Mouse (Mus musculus) liver (tissue): Measurements from ENCODE around the gene Smad1.

Source experiments
- DNase-seq: peaks from one replicate; pipeline ENCODE4 v3.0.0-alpha.2; 2020; ENCODE audit warnings: mixed read lengths

The Smad1 gene

DNA sequence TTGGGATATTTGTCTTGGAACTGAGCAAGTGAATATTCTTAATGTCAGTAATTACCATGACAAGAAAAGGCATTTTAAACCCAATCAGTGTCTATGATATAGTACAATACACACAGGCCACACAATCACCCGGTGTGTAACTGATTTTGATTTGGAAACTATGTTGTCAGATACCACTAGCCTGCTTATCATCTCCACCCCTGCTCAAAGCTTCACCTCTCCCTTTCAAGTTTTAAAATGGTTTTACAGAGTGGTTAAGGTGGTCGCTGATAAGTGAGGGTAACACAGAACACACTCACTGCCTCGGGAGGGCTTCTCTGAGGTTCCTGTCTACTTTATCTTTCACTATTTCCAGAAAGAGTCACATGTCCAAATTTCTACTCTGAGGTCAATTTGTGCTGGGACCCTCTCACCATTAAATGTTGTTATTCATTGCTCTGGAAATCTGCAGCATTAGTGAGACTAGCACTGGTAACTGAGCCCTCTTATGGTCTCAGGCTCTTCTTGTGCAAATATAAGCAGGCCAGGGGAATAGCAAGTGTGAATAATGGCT lies 106.5 kb downstream of the Smad1 start:
- no peak for DNase-seq

DNA sequence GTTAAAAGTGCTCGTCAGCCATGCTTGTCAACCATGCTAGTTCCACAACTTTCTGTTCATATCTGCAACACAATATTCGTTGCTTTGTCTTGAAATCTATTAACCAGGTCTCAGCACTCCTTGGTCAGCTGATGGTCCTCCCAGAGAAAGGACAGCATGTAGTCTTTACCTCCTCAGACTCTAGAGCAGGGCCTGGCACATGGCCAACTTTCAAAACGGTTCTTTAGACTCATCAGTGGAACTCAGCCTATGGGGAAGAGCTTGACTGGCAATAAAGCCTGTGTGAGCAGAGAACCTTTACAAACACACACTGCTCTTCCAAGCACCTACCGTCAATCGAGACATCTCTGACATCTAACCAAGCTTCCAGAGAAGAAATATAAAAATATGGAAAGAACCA lies 109.7 kb downstream of the Smad1 start:
- DNase-seq, result no peak

DNA sequence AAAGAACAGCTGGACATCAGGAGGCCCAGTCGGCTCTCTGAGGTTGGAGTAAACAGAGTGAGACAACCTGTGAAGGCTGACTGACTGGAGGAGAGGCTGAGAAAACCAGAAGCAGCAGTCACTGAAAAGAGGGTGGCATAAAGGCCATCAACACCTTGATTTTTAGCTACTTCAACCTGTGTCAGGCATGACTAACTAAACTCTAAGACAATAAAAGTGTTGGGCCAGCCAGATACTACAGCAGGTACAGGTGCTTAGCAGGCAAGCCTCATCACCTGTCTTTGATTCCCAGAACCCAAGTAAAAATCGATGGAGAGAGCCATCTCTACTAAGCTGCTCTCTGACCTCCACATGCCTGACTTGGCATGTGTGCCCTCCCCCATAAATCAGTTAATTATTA lies 110.6 kb downstream of the Smad1 start:
- DNase-seq, result no peak
